Mouse (Mus musculus) heart, adult 10 weeks (tissue): Measurements from ENCODE around the gene Nqo2. TPM values are rescaled to one million over a fixed set of nuclear protein-coding genes. Genes with fewer than 3 reads are reported as not detected.

Experiments
- polyA plus RNA-seq: library from polyadenylated mRNA; stranded (reverse); fragments of 350-450 nt; fragmentation: Illumina TruSeq; extraction: RNeasy Lipid Tissue Mini Kit (QIAGEN cat#74804); gene quantifications from one replicate; pipeline ENCODE4 v1.2.3, GENCODE M21; 2014; ENCODE audit warnings: low read depth, low replicate concordance

Nqo2 gene
- 47.1 TPM for polyA plus RNA-seq

DNA sequence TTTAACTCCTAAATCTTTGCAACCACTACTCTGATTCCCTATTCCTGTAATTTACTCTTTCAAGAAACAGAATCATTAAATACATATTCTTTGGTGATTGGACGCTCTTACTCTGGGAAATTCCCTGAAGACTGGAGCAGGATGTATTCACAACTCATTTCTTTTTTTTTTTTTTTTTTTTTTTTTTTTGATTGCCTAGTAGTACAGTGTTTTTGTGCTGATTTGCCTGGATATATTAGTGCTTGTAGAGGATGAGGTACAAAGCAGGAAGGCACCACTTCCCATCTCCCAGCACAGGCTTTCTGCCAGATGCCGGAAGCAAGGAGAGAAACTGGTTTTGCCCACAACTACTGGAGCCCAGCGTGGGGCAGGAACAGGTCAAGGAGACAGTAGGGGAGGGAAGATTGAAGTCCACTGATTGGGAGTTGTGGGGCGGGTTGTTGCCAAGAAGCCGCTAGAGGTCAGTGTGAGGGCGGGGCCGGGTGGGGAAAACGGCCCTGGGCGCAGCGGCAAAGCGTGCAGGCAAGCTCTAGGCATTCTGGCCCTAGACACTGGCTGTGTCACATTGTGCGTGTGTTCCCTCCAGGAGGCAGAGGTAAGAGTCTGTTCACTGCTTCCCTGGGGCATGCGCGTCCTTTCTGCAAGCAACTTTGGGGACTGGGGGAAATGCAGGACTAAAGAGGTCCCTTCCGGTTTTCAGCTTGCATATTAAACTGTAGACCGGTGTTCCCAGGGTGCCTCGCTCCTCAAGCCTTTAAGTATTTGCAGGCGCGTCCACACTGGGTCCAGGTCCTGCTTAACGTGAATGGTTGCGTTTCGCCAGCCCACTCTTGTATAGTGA is at the start of gene Nqo2:
TSS of gene Nqo2 (plus strand) at position 482 of the 841 bp plus-strand sequence.

DNA sequence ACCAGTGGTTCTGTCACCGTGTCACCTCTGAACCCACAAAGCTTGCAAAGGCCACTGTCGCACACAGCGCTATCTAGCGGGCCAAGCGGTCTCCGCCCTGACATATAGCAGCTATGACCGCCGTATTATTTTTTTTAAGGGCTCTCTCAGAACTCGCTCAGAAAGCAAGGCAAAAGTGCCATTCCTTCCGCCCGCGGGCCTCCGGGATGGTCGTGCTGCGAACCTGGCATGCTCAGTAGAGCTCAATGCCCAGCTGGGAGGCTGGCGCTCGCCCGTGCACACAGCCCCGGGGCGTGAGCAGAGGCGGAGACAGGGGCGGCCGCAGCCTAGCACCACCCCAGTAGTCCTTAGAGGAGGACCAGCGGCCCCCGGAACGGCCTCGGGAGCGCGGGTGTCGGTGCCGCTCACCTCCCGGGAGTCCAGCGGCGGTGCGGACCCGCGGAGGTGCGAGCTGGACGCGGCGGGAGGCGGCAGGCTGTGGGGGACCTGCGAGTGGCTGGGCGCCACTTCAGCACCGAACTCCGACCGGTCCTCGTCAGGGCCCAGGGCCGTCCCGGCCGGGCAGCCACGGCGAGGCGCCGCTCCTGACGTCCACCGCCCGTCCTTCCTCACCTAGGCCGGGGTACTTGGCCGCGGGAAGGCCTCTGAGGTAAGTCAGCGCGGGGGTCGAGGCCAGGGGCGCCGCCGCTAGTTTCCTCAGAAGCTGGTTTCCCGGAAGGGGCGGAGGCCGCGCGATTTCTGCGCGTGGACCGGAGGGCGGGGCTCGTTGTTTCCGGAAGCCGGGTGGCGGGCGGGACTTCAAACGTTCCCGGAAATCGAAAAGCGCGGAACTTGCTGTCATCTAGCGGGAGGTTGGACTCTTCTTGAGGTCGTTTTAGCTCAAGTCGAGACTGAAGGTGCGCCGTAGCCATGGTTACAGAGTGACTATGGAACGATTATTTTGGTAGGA is 37.8 kb downstream of the Nqo2 start, which contains the start of the genes Ripk1 and Serpinb6a:
TSS of gene Ripk1 (plus strand) at position 306 of the 949 bp plus-strand sequence.
TSS of gene Serpinb6a (minus strand) at position 737 of the 949 bp plus-strand sequence.

DNA sequence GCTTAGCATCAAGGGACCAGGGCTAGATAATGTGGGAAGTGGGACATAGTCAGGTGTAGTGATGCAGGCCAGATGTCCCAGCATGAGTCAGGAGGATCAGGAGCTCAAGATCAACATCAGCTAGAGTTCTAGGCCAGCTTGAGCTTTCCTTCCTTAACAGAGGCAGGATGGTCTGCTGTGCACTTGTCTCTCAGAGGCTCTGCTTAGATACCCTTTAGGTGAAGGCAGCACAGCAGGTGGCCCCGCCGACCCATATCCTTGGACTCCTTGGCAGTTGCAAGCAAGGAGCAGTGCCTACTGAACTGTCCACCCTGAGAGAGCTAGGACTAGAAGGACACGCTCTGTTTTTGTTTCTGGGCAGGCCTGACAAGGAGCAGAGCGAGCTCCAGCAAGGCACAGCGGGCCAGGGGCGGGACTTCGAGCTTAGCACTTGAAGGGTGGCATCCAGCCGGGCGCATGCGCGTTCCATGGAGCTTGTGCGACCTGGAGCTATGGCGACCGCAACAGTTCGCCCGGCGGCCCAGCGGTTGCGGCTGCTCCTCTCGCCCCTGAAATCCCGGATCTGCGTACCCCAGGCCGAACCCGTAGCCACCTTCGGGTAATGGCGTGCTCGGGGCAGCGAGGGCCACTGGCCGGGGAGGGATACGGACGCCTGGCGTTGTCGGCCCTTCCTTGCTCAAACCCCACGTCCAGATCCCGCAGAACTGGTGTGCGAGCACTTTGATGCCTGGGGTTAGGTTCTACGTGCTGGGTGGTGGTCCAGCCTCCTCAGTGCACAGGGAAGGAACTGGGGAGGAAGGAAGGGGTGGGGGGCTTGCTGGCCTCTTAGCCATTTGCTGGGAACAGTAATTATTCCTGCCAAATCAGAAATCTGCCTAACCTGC is 72.9 kb downstream of the Nqo2 start, which contains the start of gene Bphl:
TSS of gene Bphl (plus strand) at position 426 of the 884 bp plus-strand sequence.

Other genes starting within 250 kb of the Nqo2 start
- not detected for gene Serpinb6e, start 121.3 kb upstream of the Nqo2 start, polyA plus RNA-seq
- not detected for gene Serpinb6c, start 59.0 kb upstream of the Nqo2 start, polyA plus RNA-seq
- 6.6 TPM for gene Ripk1, start 37.7 kb downstream of the Nqo2 start, polyA plus RNA-seq
- gene Serpinb6a, start 38.1 kb downstream of the Nqo2 start, polyA plus RNA-seq = 140 TPM
- 40.8 TPM for gene Bphl, start 72.9 kb downstream of the Nqo2 start, polyA plus RNA-seq
- 46.2 TPM for gene Tubb2a, start 113.3 kb downstream of the Nqo2 start, polyA plus RNA-seq
- 3.1 TPM for gene Tubb2b, start 165.8 kb downstream of the Nqo2 start, polyA plus RNA-seq
- 24.6 TPM for gene Psmg4, start 198.3 kb downstream of the Nqo2 start, polyA plus RNA-seq